In the genomic region with DNA sequence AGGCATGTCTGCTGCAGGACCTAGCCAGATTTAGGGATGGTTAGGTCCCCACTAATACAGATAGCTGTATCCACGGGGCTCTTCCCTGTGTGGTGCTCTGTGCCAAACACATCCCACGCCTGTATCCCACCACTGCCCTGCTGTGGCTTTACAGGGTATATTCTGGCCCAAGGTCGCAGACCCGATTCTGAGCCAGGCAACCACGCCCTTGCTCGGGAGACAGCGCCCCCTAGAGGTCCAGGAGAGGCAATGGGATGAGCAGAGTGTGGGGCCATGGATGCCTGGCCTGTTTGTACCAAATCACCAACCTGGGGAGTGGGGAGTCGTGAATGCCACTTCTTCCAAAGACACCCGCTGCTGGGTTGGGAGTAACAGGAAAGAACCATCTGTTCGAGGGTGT, we compare ENCODE assay signal across 10 mouse cellular contexts.
DNase-seq lines count a peak whose midpoint lies in the region; ATAC-seq and TF ChIP-seq lines count a peak whose summit lies in the region.
"Had no signal": no experiment of that assay in that cellular context is flagged by ENCODE, and none has a peak within 500 bp of the region (broad histone marks: within the 10 kb centered on the region; RNA-seq: fewer than 3 reads in every experiment).

No protein-coding gene starts in this region.

- no peak overlapping the region for H3K27ac ChIP-seq in hindbrain, embryonic 10.5 days
- H3K27ac ChIP-seq in hindbrain, embryonic 14.5 days = no peak overlapping the region
- H3K27ac ChIP-seq in bone marrow macrophage, adult 2 months (ENCODE audit: insufficient read depth, low read depth, low read length) = no peak overlapping the region
- no peak overlapping the region for H3K27ac ChIP-seq in embryonic fibroblast, embryonic 13.5 days (ENCODE audit: insufficient read depth, low read length)
- H3K27ac ChIP-seq: limb, embryonic 12.5 days; stomach, embryonic 15.5 days had no signal

- H3K4me1 ChIP-seq in hindbrain, embryonic 10.5 days (replicated peaks) = peaks cover 57% of the 10 kb centered on the region
- peaks cover 18% of the 10 kb centered on the region for H3K4me1 ChIP-seq in hindbrain, embryonic 14.5 days (replicated peaks; ENCODE audit: control insufficient read depth, insufficient read depth, low read length)
- no peaks in the 10 kb centered on the region for H3K4me1 ChIP-seq in bone marrow macrophage, adult 2 months (ENCODE audit: control insufficient read depth, insufficient read depth, low read length)
- no peaks in the 10 kb centered on the region for H3K4me1 ChIP-seq in embryonic fibroblast, embryonic 13.5 days (ENCODE audit: control insufficient read depth, insufficient read depth, low read length)
- H3K4me1 ChIP-seq: stomach, embryonic 15.5 days had no signal

- no peaks in the 10 kb centered on the region for H3K9me3 ChIP-seq in hindbrain, embryonic 10.5 days
- no peaks in the 10 kb centered on the region for H3K9me3 ChIP-seq in hindbrain, embryonic 14.5 days (ENCODE audit: control insufficient read depth, low read length)
- H3K9me3 ChIP-seq: limb, embryonic 12.5 days; stomach, embryonic 15.5 days had no signal

- H3K36me3 ChIP-seq in hindbrain, embryonic 10.5 days = no peaks in the 10 kb centered on the region
- no peaks in the 10 kb centered on the region for H3K36me3 ChIP-seq in hindbrain, embryonic 14.5 days (replicated peaks; ENCODE audit: control insufficient read depth, insufficient read depth)
- H3K36me3 ChIP-seq: limb, embryonic 12.5 days; stomach, embryonic 15.5 days had no signal

- H3K4me2 ChIP-seq in hindbrain, embryonic 14.5 days (replicated peaks) = no peak overlapping the region
- H3K4me2 ChIP-seq: limb, embryonic 12.5 days; stomach, embryonic 15.5 days had no signal

- no peak overlapping the region for H3K9ac ChIP-seq in hindbrain, embryonic 14.5 days
- H3K9ac ChIP-seq: limb, embryonic 12.5 days; stomach, embryonic 15.5 days had no signal

- no peak for ATAC-seq in hindbrain, embryonic 14.5 days (ENCODE audit: low FRiP score)

- peaks cover 5% of the 10 kb centered on the region; the same call in 1 of the 2 replicates for H3K27me3 ChIP-seq in hindbrain, embryonic 10.5 days (ENCODE audit: insufficient read depth, poor library complexity, severe bottlenecking)
- H3K27me3 ChIP-seq in hindbrain, embryonic 14.5 days (ENCODE audit: control insufficient read depth, insufficient read depth, low read length) = no peaks in the 10 kb centered on the region
- H3K27me3 ChIP-seq: limb, embryonic 12.5 days; stomach, embryonic 15.5 days had no signal

- DNase-seq in hindbrain, embryonic 10.5 days (ENCODE audit: low spot score) = peak; percentile 67
- DNase-seq in hindbrain, embryonic 14.5 days (ENCODE audit: low spot score) = no peak
- DNase-seq in CD4-positive, CD25-positive, alpha-beta regulatory T cell, adult 2 months (ENCODE audit: low read depth, low spot score) = peak; percentile 68
- peak; percentile 39 to 43 for DNase-seq in kidney, postnatal 25 days
- peak; percentile 60 for DNase-seq in mesoderm, embryonic 11.5 days (ENCODE audit: low read depth, low spot score)
- DNase-seq in testis, postnatal 14 days (ENCODE audit: low spot score) = peak; percentile 41

- WGBS in hindbrain, embryonic 10.5 days = 19% methylated on average over 10 of the region's 10 CpGs
- WGBS in hindbrain, embryonic 14.5 days = 29% methylated on average over 10 of the region's 10 CpGs

- TF ChIP-seq POLR2A in bone marrow macrophage, adult 2 months (IDR thresholded peaks at IDR 0.05; ENCODE audit: borderline replicate concordance, low read depth, low read length) = no peak
- TF ChIP-seq POLR2A in embryonic fibroblast, embryonic 13.5 days (IDR thresholded peaks at IDR 0.05; ENCODE audit: low read depth, low read length) = no peak

- no peak overlapping the region for H3K4me3 ChIP-seq in hindbrain, embryonic 10.5 days
- no peak overlapping the region for H3K4me3 ChIP-seq in hindbrain, embryonic 14.5 days (replicated peaks; ENCODE audit: low read length)
- no peak overlapping the region for H3K4me3 ChIP-seq in bone marrow macrophage, adult 2 months (ENCODE audit: insufficient read depth, low read length)
- no peak overlapping the region for H3K4me3 ChIP-seq in embryonic fibroblast, embryonic 13.5 days (ENCODE audit: insufficient read depth, low read length)
- H3K4me3 ChIP-seq: limb, embryonic 12.5 days; stomach, embryonic 15.5 days had no signal

- peak; percentile 75 for TF ChIP-seq CTCF in bone marrow macrophage, adult 2 months (IDR thresholded peaks at IDR 0.05; ENCODE audit: low read depth, low read length)
- peak; percentile 47; the same call in 1 of the 2 replicates for TF ChIP-seq CTCF in embryonic fibroblast, embryonic 13.5 days (IDR thresholded peaks at IDR 0.05; ENCODE audit: borderline replicate concordance, insufficient read depth, low read length)
